Mouse (Mus musculus) liver, adult (tissue): Measurements from ENCODE around the gene B3galt5.

Experiments used
- GATA4 ChIP-seq: IDR thresholded peaks from 2 replicates; pipeline ENCODE4 v1.6.1; 2014; ENCODE audit warnings: mild to moderate bottlenecking, low read length; ENCODE audit not compliant: insufficient replicate concordance

The B3galt5 gene

DNA sequence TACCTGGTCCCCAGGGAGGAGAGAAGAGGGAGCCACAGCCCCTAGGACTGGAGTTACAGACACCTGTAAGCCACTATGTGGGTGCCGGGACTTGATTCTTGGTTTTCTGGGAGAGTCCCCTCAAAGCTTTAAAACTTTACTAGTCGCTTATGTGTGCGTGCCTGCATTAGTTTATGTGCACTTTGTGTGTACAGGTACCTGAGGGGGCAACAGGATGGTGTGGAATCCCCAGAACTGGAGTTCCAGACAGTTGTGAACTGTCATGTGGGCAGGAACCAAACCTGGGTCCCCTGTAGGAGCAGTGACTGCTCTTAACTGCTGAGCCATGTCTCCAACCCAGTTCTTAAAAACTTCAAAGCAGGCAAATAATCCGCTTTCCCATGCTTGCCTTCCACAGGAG lies 4.3 kb upstream of the B3galt5 start:
- no peak for TF ChIP-seq GATA4

DNA sequence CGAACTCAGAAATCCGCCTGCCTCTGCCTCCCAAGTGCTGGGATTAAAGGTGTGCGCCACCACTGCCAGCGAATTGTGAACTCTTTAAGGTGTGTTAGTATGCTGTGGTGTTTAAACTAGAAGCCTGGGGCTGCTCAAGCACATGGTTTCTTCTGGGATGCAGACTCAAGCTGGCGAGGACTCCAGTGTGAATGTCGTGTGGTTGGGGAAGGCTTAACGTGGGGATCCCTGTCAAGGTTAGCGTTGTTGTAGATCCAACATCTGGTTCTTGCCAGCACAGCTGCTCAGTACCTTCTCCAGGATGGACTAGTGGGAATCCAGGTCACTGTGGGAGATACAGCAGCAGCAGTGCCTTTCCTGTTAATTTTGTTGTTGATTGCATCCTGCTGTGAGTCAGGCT lies 3.6 kb upstream of the B3galt5 start:
- no peak for TF ChIP-seq GATA4

DNA sequence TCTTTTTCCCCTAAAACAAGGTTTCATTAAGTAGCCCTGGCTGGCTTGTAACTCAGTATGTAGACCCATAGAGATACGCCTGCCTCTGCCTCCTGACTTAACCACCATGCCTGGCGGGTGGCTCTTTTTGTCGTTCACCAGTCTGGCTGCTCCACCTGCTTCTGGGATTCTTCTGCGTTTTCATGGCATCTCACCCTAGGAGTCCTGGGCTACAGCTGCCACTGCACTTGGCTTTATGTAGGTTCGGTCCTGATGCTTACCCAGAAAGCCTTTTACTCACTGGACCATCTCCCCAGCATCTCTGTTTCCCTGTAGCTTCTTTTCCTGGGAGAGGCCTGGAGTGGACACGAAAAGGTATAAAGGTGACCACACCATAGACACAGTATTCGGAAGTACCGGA lies 1.6 kb upstream of the B3galt5 start:
- TF ChIP-seq GATA4 = no peak

DNA sequence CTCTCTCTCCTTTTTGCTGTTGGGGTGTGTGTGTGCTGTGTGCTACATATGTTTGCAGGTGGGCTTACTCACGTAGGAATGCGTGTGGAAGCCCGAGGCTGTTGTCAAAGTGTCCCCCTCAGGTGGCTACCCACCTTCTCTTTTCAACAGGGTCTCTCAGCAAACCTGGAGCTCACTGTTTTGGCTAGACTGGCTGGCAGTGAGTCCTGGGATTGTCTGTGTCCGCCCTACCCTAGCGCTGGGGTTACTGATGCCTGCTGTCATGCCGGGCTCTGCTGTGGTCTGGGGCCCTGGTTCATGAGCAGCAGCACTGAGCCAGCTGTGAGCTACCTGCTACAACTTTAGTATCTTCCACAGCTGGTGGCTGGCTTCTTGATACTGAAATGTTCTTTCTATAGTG lies 8.9 kb downstream of the B3galt5 start:
- no peak for TF ChIP-seq GATA4

DNA sequence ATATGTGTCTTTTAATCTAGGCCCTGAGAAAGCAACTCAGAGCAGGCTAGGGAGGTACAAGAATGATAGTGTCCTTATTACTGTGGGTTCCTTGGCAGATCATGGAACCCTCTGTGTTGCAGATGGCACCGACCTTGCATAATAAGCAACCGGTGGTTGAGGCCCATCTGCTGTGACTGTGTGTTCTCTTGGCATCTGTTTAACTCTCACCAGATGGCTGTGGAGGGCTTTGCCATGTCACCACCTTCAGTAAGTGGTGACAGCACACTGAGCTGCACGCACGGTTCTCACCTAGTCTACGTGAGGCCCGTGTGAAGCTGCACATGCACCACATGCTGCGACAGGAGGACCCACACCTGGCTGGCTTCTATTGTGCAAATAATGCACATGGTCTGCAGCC lies 14.0 kb downstream of the B3galt5 start:
- no peak for TF ChIP-seq GATA4

DNA sequence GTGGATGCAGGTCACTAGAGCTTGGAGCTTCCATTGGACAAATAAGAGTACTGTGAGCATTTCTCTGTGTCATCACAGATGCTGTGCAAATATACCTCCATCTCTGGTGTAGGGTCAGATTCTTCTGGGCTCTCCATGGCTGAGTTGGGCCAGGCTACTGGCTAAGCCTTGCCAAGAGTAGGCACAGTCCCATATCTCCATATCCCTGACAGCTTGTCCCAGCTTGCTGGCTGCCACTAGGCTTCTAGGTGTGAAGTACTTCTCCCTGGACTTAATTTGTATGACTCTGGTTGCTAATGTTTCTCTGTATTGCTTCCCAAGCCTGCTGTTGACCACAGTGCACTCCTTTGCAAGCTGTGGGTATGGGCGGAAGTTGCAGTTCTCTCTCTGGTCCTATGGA lies 16.5 kb downstream of the B3galt5 start:
- TF ChIP-seq GATA4 = no peak

DNA sequence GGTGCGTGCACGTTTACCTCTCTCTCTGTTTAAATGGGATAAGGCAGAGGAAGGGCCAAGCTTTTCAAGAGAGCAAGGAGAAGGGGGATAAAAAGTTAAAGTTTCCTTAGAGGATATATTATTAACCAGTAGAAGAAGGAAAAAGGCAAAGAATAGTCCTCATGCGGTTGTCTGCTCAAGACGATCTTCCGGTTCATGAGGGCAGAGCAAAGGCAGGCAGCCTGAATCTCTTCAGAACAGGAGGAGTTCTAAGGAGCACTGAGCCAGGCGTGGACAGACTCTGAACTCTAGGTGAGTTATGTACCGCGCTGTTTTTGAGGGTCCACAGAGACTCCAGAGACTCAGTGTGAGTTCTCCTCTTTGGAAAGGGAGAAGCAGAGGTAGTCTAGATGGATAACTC lies 22.8 kb downstream of the B3galt5 start:
- TF ChIP-seq GATA4 = no peak

DNA sequence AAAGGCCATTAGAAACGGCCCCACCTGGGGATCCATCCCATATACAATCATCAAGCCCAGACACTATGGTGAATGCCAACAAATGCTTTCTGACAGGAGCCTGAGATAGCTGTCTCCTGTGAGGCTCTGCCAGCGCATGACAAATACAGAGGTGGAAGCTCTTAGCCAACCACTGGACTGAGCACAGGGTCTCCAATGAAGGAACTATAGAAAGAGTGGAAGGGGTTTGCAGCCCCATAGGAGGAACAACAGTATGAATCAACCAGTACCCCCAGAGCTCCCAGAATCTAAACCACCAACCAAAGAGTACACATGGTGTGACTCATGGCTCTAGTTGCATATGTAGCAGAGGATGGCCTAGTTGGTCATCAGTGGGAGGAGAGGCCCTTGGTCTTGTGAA lies 36.1 kb downstream of the B3galt5 start:
- TF ChIP-seq GATA4 = no peak

DNA sequence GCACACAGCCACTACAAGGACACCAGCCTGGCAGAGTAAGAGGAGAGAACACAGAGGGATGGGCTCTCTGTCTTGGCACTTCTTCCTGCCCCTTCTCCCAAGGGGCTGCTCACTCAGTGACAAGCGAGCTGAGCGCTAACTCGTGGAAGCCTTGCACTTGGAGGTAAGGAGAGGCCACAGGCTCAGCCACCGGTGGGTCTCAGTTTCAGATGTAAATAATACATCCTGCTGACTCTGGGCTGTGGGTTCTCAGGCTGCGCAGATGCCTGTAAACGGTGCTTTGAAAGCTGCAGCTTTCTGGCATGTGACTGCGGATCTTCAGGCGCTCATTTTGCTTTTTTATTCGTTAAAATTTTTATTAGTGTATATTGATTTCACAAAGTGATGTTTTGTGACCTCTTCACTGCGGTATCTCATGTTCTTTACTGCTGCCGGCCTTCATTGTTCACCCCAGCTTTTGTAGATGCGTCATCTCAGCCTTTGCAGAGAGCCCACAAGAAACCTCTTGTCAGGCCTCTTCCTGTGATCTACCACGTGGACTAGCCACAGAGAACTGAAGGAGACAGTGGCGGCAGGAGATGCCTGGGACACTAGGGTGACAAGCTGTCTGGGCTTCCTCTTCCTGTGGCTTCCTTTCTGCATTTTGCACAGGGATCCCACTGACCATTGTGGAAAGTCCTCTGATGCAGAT lies 37.5 kb downstream of the B3galt5 start:
- no peak for TF ChIP-seq GATA4

DNA sequence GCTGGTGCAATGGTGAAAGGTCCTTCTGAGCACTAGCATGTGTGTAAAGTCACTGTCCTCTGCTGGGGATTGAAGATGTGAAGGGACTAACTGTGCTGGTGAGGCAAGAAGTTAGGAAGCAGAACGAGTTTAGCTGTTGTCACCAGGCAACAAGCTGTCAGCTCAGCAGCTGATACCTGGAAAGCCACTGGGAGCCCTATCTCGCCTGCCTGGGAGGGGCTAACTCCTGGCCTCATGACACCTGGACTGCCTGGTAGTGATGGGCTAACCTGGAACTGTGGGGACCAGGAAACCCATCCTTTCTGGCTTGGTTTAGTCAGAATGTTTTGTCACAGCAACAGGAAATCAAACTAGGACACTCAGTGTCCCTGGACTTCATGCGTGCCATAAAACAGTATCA lies 41.0 kb downstream of the B3galt5 start:
- TF ChIP-seq GATA4 = no peak

DNA sequence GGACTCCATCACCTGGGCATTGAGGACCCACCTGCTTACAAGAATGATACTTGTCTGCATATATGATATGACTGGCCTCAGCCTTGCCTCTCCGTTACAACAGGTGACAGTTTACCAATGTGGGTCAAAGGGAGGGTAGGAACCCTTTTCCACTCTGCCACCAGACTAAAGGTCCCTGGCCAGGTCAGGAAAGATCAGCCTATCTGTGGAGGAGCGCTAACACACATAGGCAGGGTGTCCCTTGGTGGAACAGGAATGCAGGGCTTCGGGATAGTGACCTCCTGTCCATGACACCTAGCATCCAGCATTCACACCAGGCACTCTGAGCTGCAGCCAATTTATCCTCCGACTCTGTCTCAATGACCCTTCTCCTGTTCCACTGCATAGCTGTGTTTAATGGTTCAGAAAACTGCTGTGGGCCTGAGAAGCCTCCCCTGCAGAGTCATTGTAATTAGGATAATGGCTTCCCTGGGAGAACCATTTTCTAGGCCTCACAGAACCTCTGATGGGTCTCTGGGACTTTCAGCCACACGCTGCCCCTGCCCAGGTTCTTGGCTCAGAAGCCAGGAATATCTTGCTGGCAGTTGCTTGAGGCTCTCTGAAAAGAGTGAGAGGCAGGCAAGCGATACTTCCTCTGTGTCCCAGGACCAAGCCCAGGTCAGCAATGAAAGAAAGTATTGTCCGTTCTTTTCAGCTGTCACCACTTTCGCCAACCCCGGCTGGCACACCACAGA lies 43.1 kb downstream of the B3galt5 start:
- TF ChIP-seq GATA4 = no peak

DNA sequence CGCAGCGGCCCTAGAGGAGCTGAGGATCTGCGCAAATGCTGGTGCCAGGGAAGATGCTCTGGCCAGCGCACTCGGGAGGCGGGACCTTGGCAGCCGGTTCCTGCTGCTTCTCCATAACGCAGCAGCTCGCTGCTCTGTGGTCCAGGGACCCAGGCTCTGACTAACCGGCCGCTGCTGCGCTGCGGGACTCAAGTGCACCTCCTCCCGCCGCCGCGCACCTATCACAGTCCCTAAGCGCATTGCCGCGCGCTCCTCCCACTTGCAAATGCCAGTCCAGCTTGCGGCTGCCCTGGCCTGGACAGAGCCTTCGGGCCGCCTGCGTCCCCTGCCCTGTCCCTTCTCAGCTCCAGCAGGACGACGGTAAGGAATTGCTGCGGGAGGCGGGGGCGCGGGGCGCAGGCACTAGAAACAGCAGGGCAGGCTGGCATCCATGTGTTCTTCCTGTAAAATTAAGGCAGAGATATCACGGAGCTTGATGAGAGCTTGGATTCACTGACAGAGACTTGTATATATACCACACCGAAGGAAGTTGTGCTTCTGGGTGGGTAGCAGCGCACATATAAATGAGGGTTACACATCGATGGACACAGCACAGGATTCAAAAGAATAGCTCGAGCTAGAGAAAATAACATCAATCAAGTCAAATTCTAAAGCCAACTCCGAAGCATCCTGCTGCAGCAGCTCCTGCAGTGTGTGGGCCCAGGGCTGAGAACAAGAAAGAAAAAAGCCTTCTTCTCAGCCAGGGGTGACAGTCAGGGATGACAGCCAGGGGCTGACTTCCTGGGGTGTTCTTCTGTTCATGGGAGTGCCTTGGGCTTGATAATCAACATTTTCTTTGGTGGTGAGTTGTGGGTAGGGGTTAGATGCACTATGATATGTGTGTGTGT lies 45.4 kb downstream of the B3galt5 start:
- TF ChIP-seq GATA4 = no peak

DNA sequence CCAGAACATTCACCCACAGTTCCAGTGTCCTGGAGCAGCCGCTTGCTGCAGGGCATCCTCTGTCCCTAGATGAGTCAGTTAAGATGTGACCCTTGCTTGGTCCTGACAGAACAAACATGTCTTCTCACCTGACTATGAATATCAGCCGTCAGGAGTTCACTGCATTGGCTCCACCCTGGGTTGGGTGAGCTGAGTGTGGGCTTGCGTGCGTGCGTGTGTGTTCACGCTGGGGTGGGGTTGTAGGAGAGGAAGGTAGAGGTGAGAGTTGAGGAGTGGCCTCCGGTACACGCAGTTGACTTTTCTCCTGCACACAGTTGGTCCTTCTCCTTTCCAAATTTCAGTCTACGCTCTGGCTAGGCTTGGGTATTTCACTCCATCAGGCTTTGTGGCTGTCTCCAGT lies 47.0 kb downstream of the B3galt5 start:
- TF ChIP-seq GATA4 = no peak

DNA sequence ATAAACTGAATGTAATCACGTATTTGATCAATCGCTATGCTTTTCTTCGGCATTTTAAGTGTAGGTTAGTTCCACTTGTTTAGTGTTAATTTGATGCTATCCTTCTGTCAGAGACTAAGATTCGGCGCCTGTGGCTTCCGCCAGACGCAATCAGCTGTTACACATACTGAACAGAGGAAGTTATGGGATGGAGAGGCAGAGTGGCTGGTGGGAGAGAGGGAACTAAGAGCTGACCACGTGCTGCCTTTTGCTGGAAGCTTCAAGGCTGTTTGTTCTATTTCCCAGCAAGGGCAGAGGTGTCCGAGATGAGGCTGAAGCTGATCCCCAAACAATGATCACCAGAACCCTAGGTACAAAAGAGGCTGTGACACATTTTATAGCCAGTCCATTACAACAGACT lies 56.3 kb downstream of the B3galt5 start:
- no peak for TF ChIP-seq GATA4

DNA sequence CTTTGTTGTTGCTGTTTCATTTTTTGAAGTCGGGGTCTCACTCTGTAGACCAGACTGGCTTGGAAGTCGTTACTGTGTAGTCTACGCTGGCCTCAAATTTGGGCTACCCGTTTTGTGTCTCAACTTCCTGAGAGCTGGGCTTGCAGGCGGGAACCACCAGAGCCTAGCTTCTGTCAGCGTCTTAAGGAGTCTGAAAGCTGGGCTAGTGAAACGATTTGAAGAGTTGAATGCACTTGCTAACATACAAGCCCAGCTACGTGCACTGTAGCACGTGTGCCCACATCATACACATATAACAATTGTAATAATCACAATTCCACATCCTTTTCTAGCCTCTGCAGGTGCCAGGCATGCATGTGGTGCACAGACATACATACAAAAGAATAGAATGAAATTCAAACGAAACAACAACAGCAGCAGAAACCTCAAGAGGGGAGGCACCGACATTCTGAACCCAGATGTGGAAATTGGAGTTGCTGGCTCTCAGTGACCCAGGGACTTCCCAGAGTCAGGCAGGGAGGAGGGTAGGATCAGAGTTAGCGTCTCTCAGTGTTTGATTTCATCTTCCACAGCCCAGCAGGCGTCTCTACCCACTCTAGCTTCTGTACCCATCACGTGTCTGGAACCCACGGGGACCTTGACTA lies 57.1 kb downstream of the B3galt5 start:
- TF ChIP-seq GATA4 = no peak

DNA sequence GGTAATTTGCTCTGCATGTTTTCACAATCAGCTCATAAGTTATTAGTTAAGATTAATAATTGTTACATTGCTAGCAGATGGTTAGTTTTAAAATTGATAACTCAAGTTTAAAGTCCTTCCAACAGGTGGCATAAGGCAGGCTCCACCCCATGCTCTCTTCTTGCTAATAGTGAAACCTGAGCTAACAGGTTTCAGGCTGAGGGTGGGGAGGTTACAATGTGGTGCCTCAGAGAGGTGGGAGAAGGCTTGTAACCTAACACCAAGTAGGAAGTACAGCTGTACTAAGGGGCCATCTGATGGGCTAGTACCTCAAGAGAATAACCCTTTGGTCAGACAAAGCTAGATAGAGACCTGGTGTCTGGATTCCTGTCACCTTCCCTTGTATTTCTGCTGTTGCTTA lies 62.5 kb downstream of the B3galt5 start:
- TF ChIP-seq GATA4 = no peak

DNA sequence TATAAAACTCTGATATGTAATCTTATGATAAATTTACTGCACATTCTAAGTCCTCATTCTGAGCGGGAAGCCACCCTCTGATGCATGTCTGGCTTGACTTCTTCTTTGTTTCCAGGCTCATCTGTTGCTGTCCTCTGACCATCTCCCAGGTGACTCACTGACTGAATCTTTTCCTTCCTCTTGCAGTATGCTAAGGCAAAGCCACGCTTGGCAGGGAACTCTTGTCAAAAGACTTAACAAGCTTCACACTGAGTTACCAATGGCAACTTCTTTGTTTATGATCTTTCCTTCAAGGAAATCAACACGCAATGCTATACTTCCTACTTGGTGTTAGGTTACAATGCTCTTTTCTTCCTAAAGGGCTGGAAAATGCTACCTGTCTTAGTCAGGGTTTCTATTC lies 63.0 kb downstream of the B3galt5 start:
- no peak for TF ChIP-seq GATA4
